Mouse (Mus musculus) urinary bladder, adult 2 months (tissue): Measurements from ENCODE around the gene Dhx35. TPM values are rescaled to one million over a fixed set of nuclear protein-coding genes. Genes with fewer than 3 reads are reported as not detected.

Source experiments
- DNase-seq: peaks from one replicate; pipeline ENCODE4 v3.0.0; 2022; ENCODE audit warnings: low spot score
- polyA plus RNA-seq: library from polyadenylated mRNA; depleted of rRNA; stranded (reverse); fragments of >200 nt; gene quantifications from 2 replicates; pipeline ENCODE4 v1.2.3, GENCODE M21; 2012; rRNA removed

Dhx35 gene
- polyA plus RNA-seq, 1 experiment, result 18.4 TPM

DNA sequence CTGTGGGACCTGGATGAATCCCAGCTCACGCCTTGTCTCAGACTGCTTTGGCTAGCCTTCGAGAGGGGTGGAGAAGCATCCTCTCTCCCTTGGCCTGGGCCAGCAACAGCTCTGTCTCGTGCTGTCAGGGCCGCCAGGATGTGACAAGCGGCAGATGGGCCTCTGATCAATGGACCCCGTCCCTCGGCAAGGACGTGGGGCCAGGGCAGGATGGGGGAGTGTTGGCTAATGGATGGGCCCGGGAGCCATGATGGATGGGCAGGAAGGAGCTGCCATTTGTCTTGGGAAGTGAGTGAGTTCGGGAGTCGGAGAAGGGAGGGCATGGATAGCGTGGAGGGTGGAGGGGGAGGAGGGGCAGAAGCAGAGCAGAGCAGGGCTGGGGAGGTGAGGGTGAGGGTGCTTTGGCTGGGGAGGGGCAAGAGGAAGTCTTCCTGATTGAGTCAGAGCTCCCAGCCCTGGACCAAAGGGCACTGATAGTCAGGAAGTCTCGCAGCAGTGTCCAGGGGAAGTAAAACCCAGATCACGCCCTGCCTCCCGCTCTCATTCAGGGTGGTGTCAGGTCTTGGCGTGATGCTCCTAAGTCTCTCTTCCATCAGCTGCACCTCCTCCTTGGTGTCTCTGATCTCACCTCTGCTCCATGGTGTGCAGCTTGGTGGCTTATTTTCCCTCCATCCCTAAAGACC, 98.7 kb downstream of the Dhx35 start:
- DNase-seq, result no peak

DNA sequence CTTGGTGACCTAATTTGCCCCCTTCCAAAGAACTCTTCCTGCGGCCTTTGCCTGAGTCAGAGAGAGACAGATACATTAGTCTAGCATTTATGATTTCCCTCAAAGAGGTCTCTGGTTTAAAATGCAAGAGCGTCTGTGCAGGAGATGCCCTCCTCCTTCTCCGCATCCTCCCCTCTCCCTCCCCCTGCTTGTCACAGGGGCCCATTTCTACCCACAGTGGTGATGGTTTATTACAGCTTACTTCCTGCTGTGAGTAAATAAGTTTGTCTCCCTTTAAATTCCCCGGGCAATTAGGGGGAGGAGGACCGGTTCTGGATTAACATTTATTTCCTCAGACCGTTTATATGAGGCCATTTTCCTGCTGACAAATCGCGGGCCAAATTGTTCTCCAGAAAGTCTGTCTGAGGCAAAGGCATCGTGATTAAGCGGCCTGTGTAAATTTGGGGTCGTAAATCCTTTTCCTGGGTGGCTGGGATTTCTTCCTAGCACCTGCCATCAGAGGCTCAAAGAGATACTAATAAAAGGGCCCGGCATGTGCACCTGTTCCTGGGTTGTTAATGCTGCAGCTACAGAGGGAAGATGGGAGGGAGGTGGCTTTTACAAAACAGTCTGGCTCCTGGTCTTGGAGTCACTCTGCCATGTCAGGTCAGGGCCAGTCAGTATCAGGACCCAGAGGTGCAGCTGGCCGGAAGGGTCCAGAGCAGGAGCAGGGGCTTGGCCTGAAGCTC, 104.0 kb downstream of the Dhx35 start:
- DNase-seq, result no peak

Other genes starting within 250 kb of the Dhx35 start
- gene Slc32a1, start 184.0 kb upstream of the Dhx35 start, polyA plus RNA-seq, result not detected in 2 replicates
- gene Actr5, start 169.9 kb upstream of the Dhx35 start, polyA plus RNA-seq, result 6.6 and 7.4 TPM in 2 replicates
- gene Ppp1r16b, start 129.4 kb upstream of the Dhx35 start, polyA plus RNA-seq, result 0.95 and 2.0 TPM in 2 replicates
- gene Fam83d, start 26.7 kb upstream of the Dhx35 start, polyA plus RNA-seq, result 19.3 and 23.7 TPM in 2 replicates